Mouse (Mus musculus): ENCODE measurements around the gene Arhgap1. TPM values are rescaled to one million over a fixed set of nuclear protein-coding genes. Genes with fewer than 3 reads are reported as not detected.

The Arhgap1 gene
- polyA plus RNA-seq, 1 experiment from 2014 or later: 88.3 TPM

GRCm38 (mm10) chr2:91701366-91701765 is 51.7 kb downstream of the Arhgap1 start:
- Histone ChIP-seq H3K27ac (no peak overlapping the region), H3K4me3 (replicated peaks; ENCODE audit: low read length) (no peak overlapping the region), H3K27me3 (ENCODE audit: control insufficient read depth, insufficient read depth, low read length) (no peaks in the 10 kb centered on the region), H3K36me3 (replicated peaks; ENCODE audit: control insufficient read depth, insufficient read depth) (no peaks in the 10 kb centered on the region), H3K9ac (no peak overlapping the region), H3K9me3 (ENCODE audit: control insufficient read depth, low read length) (no peaks in the 10 kb centered on the region), H3K4me1 (replicated peaks; ENCODE audit: control insufficient read depth, insufficient read depth, low read length) (no peaks in the 10 kb centered on the region), H3K4me2 (replicated peaks) (no peak overlapping the region)
- ATAC-seq (ENCODE audit: low FRiP score) (no peak), DNase-seq (ENCODE audit: low spot score) (no peak)
- 96% methylated on average over 2 of the region's 2 CpGs for WGBS

- H3K27ac ChIP-seq: no peak overlapping the region
- ATAC-seq (ENCODE audit: low FRiP score) (no peak), DNase-seq (ENCODE audit: low spot score) (no peak)
- 88% methylated on average over 6 of the region's 6 CpGs for WGBS
- no peak overlapping the region for H3K4me3 ChIP-seq (replicated peaks; ENCODE audit: low read length)
- H3K27me3 ChIP-seq (ENCODE audit: control insufficient read depth, insufficient read depth, low read length): no peaks in the 10 kb centered on the region
- no peak overlapping the region for H3K4me2 ChIP-seq (replicated peaks)
- H3K4me1 ChIP-seq (replicated peaks; ENCODE audit: control insufficient read depth, insufficient read depth, low read length): peaks cover 6% of the 10 kb centered on the region
- H3K9ac ChIP-seq: no peak overlapping the region
- H3K36me3 ChIP-seq (replicated peaks; ENCODE audit: control insufficient read depth, insufficient read depth): no peaks in the 10 kb centered on the region
- no peaks in the 10 kb centered on the region for H3K9me3 ChIP-seq (ENCODE audit: control insufficient read depth, low read length)
Observed at GRCm38 (mm10) chr2:91705736-91706135, 56.1 kb downstream of the Arhgap1 start.

DNA sequence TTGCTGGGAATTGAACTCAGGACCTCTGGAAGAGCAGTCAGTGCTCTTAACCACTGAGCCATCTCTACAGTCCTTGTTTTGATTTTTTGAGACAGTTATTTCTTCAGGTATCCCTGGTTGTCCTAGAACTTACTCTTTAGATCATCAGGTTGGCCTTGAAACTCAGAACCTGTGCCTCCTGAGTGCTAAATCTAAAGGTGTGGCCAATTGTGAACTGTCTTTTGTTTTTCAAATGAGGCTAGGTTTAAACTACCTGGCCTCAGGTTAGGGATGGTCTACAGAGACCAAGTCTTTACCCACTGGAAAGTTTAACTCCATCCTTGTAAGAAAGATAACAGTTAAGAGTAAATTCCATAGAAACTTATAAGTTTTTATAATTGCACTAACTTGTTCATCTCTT is 56.8 kb downstream of the Arhgap1 start:
- peaks cover 8% of the 10 kb centered on the region for H3K4me1 ChIP-seq (replicated peaks; ENCODE audit: control insufficient read depth, insufficient read depth, low read length)
- H3K4me3 ChIP-seq (replicated peaks; ENCODE audit: low read length): no peak overlapping the region
- no peak overlapping the region for H3K9ac ChIP-seq
- H3K36me3 ChIP-seq (replicated peaks; ENCODE audit: control insufficient read depth, insufficient read depth): no peaks in the 10 kb centered on the region
- H3K27ac ChIP-seq: no peak overlapping the region
- no peaks in the 10 kb centered on the region for H3K9me3 ChIP-seq (ENCODE audit: control insufficient read depth, low read length)
- H3K4me2 ChIP-seq (replicated peaks): no peak overlapping the region
- DNase-seq (ENCODE audit: low spot score): no peak
- ATAC-seq (ENCODE audit: low FRiP score): no peak
- no peaks in the 10 kb centered on the region for H3K27me3 ChIP-seq (ENCODE audit: control insufficient read depth, insufficient read depth, low read length)

DNA sequence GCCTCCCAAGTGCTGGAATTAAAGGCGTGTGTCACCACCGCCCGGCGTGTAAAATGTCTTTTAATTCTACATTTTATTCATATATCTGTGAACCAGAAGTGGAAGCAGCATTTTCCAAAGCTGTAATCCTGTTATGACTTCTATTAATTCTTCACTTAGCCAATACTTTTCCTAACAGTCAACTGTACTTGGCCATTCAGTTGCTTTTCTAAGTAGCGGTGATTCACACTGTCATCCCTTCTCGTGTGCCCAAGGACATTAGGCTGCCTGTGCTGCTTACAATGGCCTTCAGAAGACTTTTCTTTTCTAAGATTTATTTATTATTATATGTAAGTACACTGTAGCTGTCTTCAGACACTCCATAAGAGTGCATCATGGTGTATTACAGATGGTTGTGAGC is 58.7 kb downstream of the Arhgap1 start:
- H3K4me2 ChIP-seq (replicated peaks): no peak overlapping the region
- H3K27me3 ChIP-seq (ENCODE audit: control insufficient read depth, insufficient read depth, low read length): no peaks in the 10 kb centered on the region
- H3K9me3 ChIP-seq (ENCODE audit: control insufficient read depth, low read length): no peaks in the 10 kb centered on the region
- no peak for ATAC-seq (ENCODE audit: low FRiP score)
- WGBS: 96% methylated on average over 6 of the region's 6 CpGs
- no peak overlapping the region for H3K9ac ChIP-seq
- H3K27ac ChIP-seq: no peak overlapping the region
- no peak overlapping the region for H3K4me3 ChIP-seq (replicated peaks; ENCODE audit: low read length)
- H3K36me3 ChIP-seq (replicated peaks; ENCODE audit: control insufficient read depth, insufficient read depth): no peaks in the 10 kb centered on the region
- H3K4me1 ChIP-seq (replicated peaks; ENCODE audit: control insufficient read depth, insufficient read depth, low read length): peaks cover 14% of the 10 kb centered on the region
- DNase-seq (ENCODE audit: low spot score): no peak

GRCm38 (mm10) chr2:91710272-91711234 is 60.9 kb downstream of the Arhgap1 start, which contains the start of the genes Atg13 and Harbi1:
Gene Atg13 (minus strand): TSS chr2:91710576.
Gene Harbi1 (plus strand): TSS chr2:91710852.
- peak within 1 kb of the TSS; percentile 93 for H3K4me2 ChIP-seq (replicated peaks)
- no peaks in the 10 kb centered on the region for H3K9me3 ChIP-seq (ENCODE audit: control insufficient read depth, low read length)
- H3K27me3 ChIP-seq (ENCODE audit: control insufficient read depth, insufficient read depth, low read length): no peaks in the 10 kb centered on the region
- peaks cover 14% of the 10 kb centered on the region for H3K4me1 ChIP-seq (replicated peaks; ENCODE audit: control insufficient read depth, insufficient read depth, low read length)
- H3K36me3 ChIP-seq (replicated peaks; ENCODE audit: control insufficient read depth, insufficient read depth): no peaks in the 10 kb centered on the region
- DNase-seq (ENCODE audit: low spot score): peak; percentile 94
- peak within 1 kb of the TSS; percentile 80 for H3K9ac ChIP-seq
- WGBS: under 1% methylated on average over 66 of the region's 66 CpGs
- H3K27ac ChIP-seq: peak within 1 kb of the TSS; percentile 87
- peak; percentile 98 for ATAC-seq (ENCODE audit: low FRiP score)
- peak within 1 kb of the TSS; percentile 79 for H3K4me3 ChIP-seq (replicated peaks; ENCODE audit: low read length)

DNA sequence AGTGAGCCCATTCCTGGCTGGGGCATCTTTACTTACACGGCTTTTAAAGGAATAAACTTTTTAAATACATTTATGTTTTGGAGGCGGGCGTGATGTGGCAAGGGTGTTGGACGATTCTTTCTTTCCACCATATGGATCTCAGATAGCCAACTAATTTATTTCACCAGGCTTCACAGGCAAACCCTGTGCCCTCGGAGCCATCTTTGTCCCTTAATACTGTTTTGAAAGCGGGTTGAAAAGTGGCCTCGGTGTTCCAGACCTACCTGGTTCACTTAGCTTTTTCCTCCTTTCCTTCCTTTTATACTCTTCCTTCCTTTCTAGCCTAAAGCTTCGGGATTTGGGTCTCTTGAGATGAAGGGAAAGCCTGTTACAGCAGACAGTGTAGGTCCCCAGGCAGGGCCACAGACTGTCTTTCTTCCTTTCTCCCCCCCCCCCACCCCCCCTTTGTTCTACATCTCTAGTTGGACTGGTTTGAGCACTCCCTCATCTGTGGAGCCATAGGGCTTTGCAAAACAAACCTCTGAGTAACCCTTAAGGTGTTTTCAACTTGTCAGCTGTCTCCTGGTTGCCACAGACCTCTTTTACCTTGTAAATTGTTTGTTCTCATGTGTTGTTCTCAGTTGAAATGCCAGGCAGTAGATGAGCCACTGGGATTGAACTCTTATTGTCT is 61.7 kb downstream of the Arhgap1 start:
- DNase-seq (ENCODE audit: low spot score) (no peak), ATAC-seq (ENCODE audit: low FRiP score) (no peak)

GRCm38 (mm10) chr2:91714921-91715320 is 65.3 kb downstream of the Arhgap1 start:
- Histone ChIP-seq H3K36me3 (replicated peaks; ENCODE audit: control insufficient read depth, insufficient read depth) (peaks cover 3% of the 10 kb centered on the region; the same call in 1 of the 2 replicates), H3K27ac (no peak overlapping the region), H3K9me3 (ENCODE audit: control insufficient read depth, low read length) (no peaks in the 10 kb centered on the region), H3K4me2 (replicated peaks) (no peak overlapping the region), H3K9ac (no peak overlapping the region), H3K27me3 (ENCODE audit: control insufficient read depth, insufficient read depth, low read length) (no peaks in the 10 kb centered on the region), H3K4me3 (replicated peaks; ENCODE audit: low read length) (no peak overlapping the region), H3K4me1 (replicated peaks; ENCODE audit: control insufficient read depth, insufficient read depth, low read length) (peaks cover 8% of the 10 kb centered on the region)
- DNase-seq (ENCODE audit: low spot score) (no peak), ATAC-seq (ENCODE audit: low FRiP score) (no peak)
- 90% methylated on average over 1 of the region's 1 CpGs for WGBS

More for the DNA sequence above, 61.7 kb downstream of the Arhgap1 start:
- H3K9me3 ChIP-seq (ENCODE audit: control insufficient read depth, low read length): no peaks in the 10 kb centered on the region
- peaks cover 14% of the 10 kb centered on the region for H3K4me1 ChIP-seq (replicated peaks; ENCODE audit: control insufficient read depth, insufficient read depth, low read length)
- H3K4me3 ChIP-seq (replicated peaks; ENCODE audit: low read length): peak overlapping the region; percentile 79
- peak overlapping the region; percentile 87 for H3K27ac ChIP-seq
- H3K9ac ChIP-seq: peak overlapping the region; percentile 80
- WGBS: 6% methylated on average over 8 of the region's 8 CpGs
- peak overlapping the region; percentile 93 for H3K4me2 ChIP-seq (replicated peaks)
- H3K27me3 ChIP-seq (ENCODE audit: control insufficient read depth, insufficient read depth, low read length): no peaks in the 10 kb centered on the region
- H3K36me3 ChIP-seq (replicated peaks; ENCODE audit: control insufficient read depth, insufficient read depth): no peaks in the 10 kb centered on the region; the same call in 1 of the 2 replicates

DNA sequence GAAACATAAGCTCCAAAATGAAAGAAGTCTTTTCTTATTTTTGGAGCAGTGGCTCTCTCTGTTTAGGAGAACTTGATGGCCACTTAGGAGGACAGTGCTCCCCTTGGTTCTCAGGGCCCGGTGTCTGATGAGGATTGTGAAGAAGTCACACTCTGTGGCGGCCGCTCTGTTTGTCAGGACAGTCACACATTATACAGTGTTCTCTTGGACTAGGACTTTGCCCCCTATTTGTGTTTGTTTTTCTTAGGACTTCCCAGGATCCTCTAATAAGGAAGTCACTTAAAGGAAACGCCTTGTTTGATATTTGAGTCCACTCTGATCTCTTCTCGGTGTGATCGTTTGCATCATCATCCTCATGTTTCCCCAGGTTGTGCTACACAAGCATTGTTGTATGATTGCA is 68.6 kb downstream of the Arhgap1 start:
- H3K9me3 ChIP-seq (ENCODE audit: control insufficient read depth, low read length): no peaks in the 10 kb centered on the region
- no peak overlapping the region for H3K4me3 ChIP-seq (replicated peaks; ENCODE audit: low read length)

More for the DNA sequence above, 68.6 kb downstream of the Arhgap1 start:
- no peak overlapping the region for H3K4me2 ChIP-seq (replicated peaks)
- 82% methylated on average over 6 of the region's 6 CpGs for WGBS
- ATAC-seq (ENCODE audit: low FRiP score) (no peak), DNase-seq (ENCODE audit: low spot score) (no peak)
- peaks cover 14% of the 10 kb centered on the region for H3K36me3 ChIP-seq (replicated peaks; ENCODE audit: control insufficient read depth, insufficient read depth)
- no peaks in the 10 kb centered on the region for H3K4me1 ChIP-seq (replicated peaks; ENCODE audit: control insufficient read depth, insufficient read depth, low read length)
- H3K27ac ChIP-seq: no peak overlapping the region
- H3K27me3 ChIP-seq (ENCODE audit: control insufficient read depth, insufficient read depth, low read length): no peaks in the 10 kb centered on the region
- no peak overlapping the region for H3K9ac ChIP-seq
